Mouse (Mus musculus): ENCODE results near the gene Ppp2r5e. TPM values are rescaled to one million over a fixed set of nuclear protein-coding genes. Genes with fewer than 3 reads are reported as not detected.

The Ppp2r5e gene
- polyA plus RNA-seq, 1 experiment from 2014 or later, result 7.9 TPM

DNA sequence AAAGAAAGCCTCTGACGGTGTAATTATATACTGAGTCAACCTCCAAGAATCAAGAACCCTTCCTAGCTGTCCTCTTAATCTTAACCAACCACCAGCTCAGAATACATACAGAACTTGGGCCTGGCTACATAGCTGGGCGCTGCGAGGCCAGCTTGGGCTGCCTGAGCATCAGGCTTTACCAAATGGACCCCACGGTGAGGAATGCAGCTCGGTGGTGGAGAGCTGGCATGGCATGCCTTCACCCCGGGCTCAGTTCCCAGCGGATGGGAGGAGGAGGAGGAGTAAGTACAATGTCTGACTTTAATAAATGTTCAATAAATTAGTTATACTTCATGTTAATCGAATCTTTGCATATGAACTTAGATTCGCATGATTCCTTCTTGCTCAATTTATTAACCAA, 47.0 kb downstream of the Ppp2r5e start:
- H3K36me3 ChIP-seq, result peaks cover 6% of the 10 kb centered on the region; the same call in 1 of the 2 replicates
- ATAC-seq, result no peak
- H3K9me3 ChIP-seq (replicated peaks), result no peaks in the 10 kb centered on the region
- H3K27me3 ChIP-seq (replicated peaks), result no peaks in the 10 kb centered on the region
- no peak overlapping the region for H3K4me2 ChIP-seq
- WGBS (ENCODE audit: insufficient replicate concordance), result 84% methylated on average over 9 of the region's 9 CpGs
- no peak overlapping the region for H3K9ac ChIP-seq
- H3K4me1 ChIP-seq, result no peaks in the 10 kb centered on the region
- H3K27ac ChIP-seq, result no peak overlapping the region
- no peak overlapping the region for H3K4me3 ChIP-seq

DNA sequence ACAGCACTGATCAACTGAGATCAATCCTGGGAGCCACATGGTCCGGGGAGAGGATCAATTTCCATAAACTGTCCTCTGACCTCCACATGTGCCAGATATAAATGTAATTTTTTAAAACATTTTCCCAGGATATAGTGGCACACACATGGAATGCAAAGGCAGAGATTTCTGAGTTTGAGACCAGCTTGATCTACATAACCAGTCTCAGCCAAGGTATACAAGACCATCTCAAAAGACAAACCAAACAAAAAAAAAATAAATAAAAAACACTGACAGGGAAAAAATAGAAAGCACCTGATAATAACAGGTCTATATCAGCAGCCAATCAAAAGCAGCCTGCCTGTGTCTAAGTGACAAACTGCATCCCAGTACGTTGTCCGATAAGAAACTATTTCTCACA, 48.9 kb downstream of the Ppp2r5e start:
- H3K27ac ChIP-seq, result no peak overlapping the region
- 71% methylated on average over 3 of the region's 3 CpGs for WGBS (ENCODE audit: insufficient replicate concordance)
- H3K4me1 ChIP-seq, result no peaks in the 10 kb centered on the region
- H3K4me2 ChIP-seq, result no peak overlapping the region
- H3K27me3 ChIP-seq (replicated peaks), result no peaks in the 10 kb centered on the region
- no peak overlapping the region for H3K9ac ChIP-seq
- peaks cover 3% of the 10 kb centered on the region; the same call in 1 of the 2 replicates for H3K36me3 ChIP-seq
- no peak overlapping the region for H3K4me3 ChIP-seq
- no peaks in the 10 kb centered on the region for H3K9me3 ChIP-seq (replicated peaks)
- ATAC-seq, result no peak

DNA sequence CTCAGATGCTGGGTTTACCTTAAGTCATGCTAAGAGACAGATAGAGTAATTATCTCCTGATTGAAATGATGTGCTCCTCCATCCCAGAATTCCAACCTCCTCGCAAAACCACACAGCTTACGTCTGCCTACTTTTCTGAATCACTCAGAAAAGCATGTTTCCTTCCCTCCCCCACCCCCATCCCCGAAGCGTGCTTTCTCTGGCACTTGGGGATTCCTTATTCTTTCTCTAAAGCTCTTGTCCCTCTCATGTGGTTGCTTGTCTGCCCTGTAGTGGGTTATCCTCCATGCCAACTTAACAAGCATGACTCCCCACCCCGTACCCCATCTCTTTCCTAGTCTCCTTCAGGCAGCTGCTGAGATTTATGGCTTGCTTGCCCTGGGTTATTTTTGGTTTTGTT, 49.8 kb downstream of the Ppp2r5e start:
- Histone ChIP-seq H3K9me3 (replicated peaks) (no peaks in the 10 kb centered on the region), H3K27me3 (replicated peaks) (no peaks in the 10 kb centered on the region), H3K27ac (no peak overlapping the region), H3K9ac (no peak overlapping the region), H3K4me2 (no peak overlapping the region), H3K4me3 (no peak overlapping the region), H3K36me3 (no peaks in the 10 kb centered on the region), H3K4me1 (0 out of 2 replicates have a peak, but pooled peaks cover 7% of the 10 kb centered on the region)
- WGBS (ENCODE audit: insufficient replicate concordance), result 88% methylated on average over 5 of the region's 5 CpGs
- ATAC-seq, result no peak

DNA sequence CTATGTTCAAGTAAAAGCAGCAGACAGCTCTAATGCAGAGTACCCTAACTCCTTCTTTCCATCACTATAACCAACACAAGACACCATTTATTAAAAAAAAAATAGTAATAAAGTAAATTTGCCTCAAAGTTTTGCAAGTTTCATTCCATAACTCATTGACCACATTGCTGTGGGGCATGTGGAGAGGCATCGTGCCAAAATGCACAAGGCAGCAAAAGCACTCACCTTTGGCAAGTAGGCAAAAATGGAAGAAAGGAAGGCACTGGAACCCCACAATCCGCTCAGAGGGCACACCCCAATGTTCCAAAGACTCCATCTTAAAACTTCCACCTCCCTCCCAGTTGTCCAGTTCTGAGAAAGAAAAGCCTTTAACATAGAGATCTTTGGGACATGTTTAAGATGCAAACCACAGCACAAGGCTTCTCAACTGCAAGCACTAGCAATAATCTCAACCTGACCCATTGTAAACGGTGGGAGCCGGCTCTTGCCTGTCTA, 50.6 kb downstream of the Ppp2r5e start:
- no peak for ATAC-seq
- H3K4me1 ChIP-seq, result peaks cover 12% of the 10 kb centered on the region
- no peak overlapping the region for H3K9ac ChIP-seq
- H3K36me3 ChIP-seq, result no peaks in the 10 kb centered on the region
- H3K27ac ChIP-seq, result no peak overlapping the region
- WGBS (ENCODE audit: insufficient replicate concordance), result 88% methylated on average over 4 of the region's 4 CpGs
- no peaks in the 10 kb centered on the region for H3K9me3 ChIP-seq (replicated peaks)
- H3K4me3 ChIP-seq, result no peak overlapping the region
- H3K27me3 ChIP-seq (replicated peaks), result no peaks in the 10 kb centered on the region
- H3K4me2 ChIP-seq, result no peak overlapping the region

DNA sequence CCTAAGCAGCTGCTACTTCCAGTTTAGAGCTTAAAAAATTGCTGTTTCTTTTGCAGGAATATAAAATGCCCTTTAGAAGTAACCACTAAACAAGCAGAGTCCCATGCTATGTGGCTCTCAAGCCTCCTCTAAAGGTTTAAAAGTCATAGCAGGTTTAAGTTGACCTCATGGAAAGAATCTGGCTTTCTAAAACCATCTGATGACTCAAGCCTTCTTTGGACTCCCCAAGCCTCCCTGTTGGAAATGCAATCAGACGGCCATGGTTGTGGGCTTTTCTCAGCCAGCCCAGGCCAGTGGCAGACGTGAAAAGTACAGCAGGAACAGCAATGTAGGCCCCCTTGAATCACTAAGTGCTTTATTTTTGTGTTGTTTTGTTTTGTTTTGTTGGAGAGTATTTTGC, 51.4 kb downstream of the Ppp2r5e start:
- no peaks in the 10 kb centered on the region for H3K27me3 ChIP-seq (replicated peaks)
- H3K9me3 ChIP-seq (replicated peaks), result no peaks in the 10 kb centered on the region
- no peak overlapping the region for H3K4me3 ChIP-seq
- H3K9ac ChIP-seq, result no peak overlapping the region
- no peaks in the 10 kb centered on the region for H3K36me3 ChIP-seq
- H3K27ac ChIP-seq, result no peak overlapping the region
- WGBS (ENCODE audit: insufficient replicate concordance), result 72% methylated on average over 2 of the region's 2 CpGs
- H3K4me1 ChIP-seq, result peaks cover 17% of the 10 kb centered on the region
- ATAC-seq, result no peak
- no peak overlapping the region for H3K4me2 ChIP-seq

DNA sequence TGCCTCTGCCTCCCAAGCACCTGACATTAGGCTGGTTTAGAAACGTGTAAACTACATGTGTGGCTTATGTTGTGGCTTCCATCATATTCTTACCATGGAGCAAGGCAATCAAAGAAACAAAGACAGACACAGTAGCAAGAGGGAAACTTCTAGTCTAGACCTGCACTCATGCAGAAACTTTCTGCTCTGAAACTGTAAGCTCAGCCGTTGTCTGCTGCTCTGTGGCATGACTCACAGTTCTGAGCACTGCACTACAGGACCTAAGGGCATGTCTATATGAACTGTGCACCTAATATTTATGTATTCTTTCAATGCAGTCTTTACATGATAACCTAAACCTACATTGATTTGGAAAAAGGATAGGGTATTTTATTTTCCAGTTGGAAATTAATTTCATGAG, 51.8 kb downstream of the Ppp2r5e start:
- Histone ChIP-seq H3K4me3 (no peak overlapping the region), H3K36me3 (no peaks in the 10 kb centered on the region), H3K4me2 (no peak overlapping the region), H3K9me3 (replicated peaks) (no peaks in the 10 kb centered on the region), H3K27me3 (replicated peaks) (no peaks in the 10 kb centered on the region), H3K9ac (no peak overlapping the region), H3K27ac (no peak overlapping the region), H3K4me1 (peaks cover 17% of the 10 kb centered on the region)
- WGBS (ENCODE audit: insufficient replicate concordance), result 74% methylated on average over 2 of the region's 2 CpGs
- no peak for ATAC-seq

DNA sequence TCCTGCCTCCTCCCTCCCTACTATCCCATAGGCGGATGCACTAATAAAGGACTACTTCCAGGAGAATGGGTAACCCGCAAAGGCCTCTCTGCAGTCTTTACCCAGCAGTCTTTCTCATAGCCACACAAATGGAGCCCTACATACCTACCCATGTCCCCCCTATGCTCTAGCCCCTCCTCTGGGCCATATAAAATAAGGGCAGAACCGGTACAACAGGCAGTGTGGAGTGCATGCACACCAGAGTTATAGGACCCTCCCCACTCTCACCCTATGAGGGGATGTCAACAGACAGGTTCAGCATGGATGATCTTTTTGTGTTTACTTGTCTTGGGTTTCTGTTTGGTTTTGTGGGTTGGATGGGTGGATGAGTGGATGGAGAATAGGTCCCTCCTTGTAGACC, 52.7 kb downstream of the Ppp2r5e start:
- ATAC-seq, result no peak
- Histone ChIP-seq H3K9ac (no peak overlapping the region), H3K4me1 (peaks cover 17% of the 10 kb centered on the region), H3K4me3 (no peak overlapping the region), H3K36me3 (no peaks in the 10 kb centered on the region), H3K27ac (no peak overlapping the region), H3K27me3 (replicated peaks) (no peaks in the 10 kb centered on the region), H3K9me3 (replicated peaks) (no peaks in the 10 kb centered on the region), H3K4me2 (no peak overlapping the region)
- 75% methylated on average over 3 of the region's 3 CpGs for WGBS (ENCODE audit: insufficient replicate concordance)

DNA sequence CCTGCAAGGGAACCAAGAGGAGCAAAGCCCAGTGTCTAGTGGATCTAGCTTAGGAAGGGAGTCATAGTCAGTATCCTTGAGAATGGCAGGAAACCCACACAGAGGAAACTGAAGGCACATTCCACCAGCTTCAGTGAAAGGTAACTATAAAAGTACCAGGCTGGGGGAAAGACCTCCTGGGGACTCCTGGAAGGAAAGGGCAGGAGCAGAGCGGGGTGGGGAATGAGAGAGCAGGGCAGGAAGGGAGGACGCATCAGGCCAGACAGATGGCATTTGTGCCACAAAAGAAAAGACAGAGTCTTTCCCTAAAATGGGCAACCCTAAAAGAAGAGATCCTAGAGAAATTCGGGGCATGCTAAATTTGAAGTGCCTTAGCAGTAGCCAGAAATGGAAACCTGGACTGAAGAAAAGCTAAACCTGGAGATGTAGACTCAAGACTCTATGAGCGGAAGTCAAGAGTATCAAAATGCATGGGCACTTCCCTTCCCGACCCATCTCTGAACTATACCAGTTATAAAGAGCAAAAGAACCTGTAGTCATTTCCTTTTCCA, 55.3 kb downstream of the Ppp2r5e start:
- H3K4me2 ChIP-seq, result no peak overlapping the region
- WGBS (ENCODE audit: insufficient replicate concordance), result 67% methylated on average over 5 of the region's 5 CpGs
- peaks cover 40% of the 10 kb centered on the region for H3K4me1 ChIP-seq
- no peaks in the 10 kb centered on the region for H3K36me3 ChIP-seq
- ATAC-seq, result no peak
- no peaks in the 10 kb centered on the region for H3K9me3 ChIP-seq (replicated peaks)
- no peak overlapping the region for H3K4me3 ChIP-seq
- no peak overlapping the region for H3K9ac ChIP-seq
- no peaks in the 10 kb centered on the region for H3K27me3 ChIP-seq (replicated peaks)
- H3K27ac ChIP-seq, result no peak overlapping the region

DNA sequence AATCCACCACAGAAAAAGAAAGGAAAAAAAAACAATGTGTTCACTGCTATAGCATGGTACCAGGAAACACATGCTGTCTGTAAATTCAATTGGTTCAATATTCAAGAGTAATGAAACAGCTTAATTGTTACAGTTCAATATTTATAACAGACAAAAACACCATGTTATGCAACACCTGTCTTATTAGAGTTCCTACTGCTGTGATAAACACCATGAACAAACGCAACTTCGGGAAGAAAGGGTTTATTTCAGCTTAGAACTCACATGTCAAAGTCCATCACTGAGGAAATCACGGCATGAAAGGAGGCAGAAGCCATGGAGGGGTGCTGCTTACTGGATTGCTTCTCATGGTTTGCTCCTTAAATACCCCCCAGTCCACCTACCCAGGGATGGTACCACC, 56.8 kb downstream of the Ppp2r5e start:
- WGBS (ENCODE audit: insufficient replicate concordance), result 85% methylated on average over 3 of the region's 3 CpGs

DNA sequence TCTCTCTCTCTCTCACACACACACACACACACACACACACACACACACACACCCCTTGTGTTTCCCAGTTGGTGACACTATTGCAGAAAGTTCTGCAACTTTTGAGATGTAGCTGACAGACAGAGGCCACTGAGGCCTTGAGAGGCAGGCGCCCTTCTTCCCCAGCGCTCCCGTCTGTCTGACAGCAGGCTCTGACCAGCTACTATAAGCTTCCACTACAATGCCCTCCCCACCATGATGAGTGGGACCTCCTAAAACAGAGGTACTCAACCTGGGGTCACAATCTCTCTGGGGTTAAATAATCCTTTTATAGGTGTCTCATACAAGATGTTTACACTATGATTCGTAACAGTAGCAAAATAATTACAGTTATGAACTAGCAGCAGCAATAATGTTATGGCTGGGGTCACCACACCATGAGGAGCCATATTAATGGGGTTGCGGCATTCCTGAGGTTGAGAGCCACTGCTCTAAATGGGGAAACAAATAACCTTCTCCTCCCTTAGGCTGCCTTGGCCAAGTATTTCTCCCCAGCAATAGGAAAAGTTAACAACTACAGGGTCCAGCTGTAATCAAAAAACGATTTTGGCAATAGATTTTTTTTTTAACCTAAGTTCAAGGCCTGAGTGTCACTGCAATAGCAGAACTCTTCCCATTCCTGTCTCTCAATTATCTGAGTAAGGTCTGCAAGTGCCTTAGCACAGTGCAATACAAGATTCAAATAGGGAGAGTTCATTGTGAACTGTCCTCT, 58.2 kb downstream of the Ppp2r5e start:
- no peak for ATAC-seq
- H3K4me3 ChIP-seq, result no peak overlapping the region
- 72% methylated on average over 6 of the region's 6 CpGs for WGBS (ENCODE audit: insufficient replicate concordance)
- no peak overlapping the region for H3K9ac ChIP-seq
- no peak overlapping the region for H3K27ac ChIP-seq
- no peaks in the 10 kb centered on the region for H3K9me3 ChIP-seq (replicated peaks)
- H3K36me3 ChIP-seq, result no peaks in the 10 kb centered on the region
- peak overlapping the region; percentile 5; the same call in 1 of the 2 replicates for H3K4me2 ChIP-seq
- peaks cover 42% of the 10 kb centered on the region for H3K4me1 ChIP-seq
- no peaks in the 10 kb centered on the region for H3K27me3 ChIP-seq (replicated peaks)

More for the DNA sequence above, 56.8 kb downstream of the Ppp2r5e start:
- no peaks in the 10 kb centered on the region for H3K9me3 ChIP-seq (replicated peaks)
- ATAC-seq, result no peak
- H3K27ac ChIP-seq, result no peak overlapping the region
- no peaks in the 10 kb centered on the region for H3K27me3 ChIP-seq (replicated peaks)
- peaks cover 40% of the 10 kb centered on the region for H3K4me1 ChIP-seq
- no peak overlapping the region for H3K9ac ChIP-seq
- H3K36me3 ChIP-seq, result no peaks in the 10 kb centered on the region
- H3K4me3 ChIP-seq, result no peak overlapping the region
- no peak overlapping the region for H3K4me2 ChIP-seq

DNA sequence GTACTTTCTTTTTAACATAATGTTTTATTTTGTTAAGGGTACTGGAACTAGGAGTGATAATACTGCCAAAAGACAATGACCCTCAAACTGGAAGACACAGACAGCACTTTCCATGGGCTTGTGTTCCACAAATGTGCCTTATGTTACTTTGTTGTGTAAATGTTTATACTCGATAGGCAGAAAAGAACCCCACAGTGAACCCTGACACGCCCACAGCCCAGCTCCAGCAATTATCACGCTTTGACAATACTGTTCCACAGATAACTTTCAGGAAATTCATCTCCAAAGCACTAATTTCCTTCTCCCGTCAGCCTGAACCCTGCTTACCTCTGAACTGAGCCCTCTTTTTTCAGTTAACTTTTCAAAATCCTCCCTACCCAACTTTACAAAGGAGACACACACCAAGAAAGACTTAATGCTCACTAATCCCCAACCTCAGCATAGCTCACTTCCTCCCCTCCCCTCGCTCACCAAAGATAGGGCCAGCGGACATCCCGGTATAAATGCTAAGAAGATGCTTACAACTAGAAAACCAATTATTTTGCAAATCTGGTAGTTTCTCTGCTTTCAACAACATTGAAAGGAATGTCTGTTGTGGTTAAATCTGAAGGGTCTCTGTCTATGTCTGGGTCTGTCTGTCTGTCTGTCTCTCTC, 58.9 kb downstream of the Ppp2r5e start:
- no peak overlapping the region for H3K9ac ChIP-seq
- H3K4me2 ChIP-seq, result peak overlapping the region; percentile 10; the same call in 1 of the 2 replicates
- H3K9me3 ChIP-seq (replicated peaks), result no peaks in the 10 kb centered on the region
- 31% methylated on average over 7 of the region's 7 CpGs for WGBS (ENCODE audit: insufficient replicate concordance)
- no peaks in the 10 kb centered on the region for H3K36me3 ChIP-seq
- no peaks in the 10 kb centered on the region for H3K27me3 ChIP-seq (replicated peaks)
- H3K4me3 ChIP-seq, result no peak overlapping the region
- no peak overlapping the region for H3K27ac ChIP-seq
- ATAC-seq, result no peak
- H3K4me1 ChIP-seq, result peaks cover 47% of the 10 kb centered on the region

DNA sequence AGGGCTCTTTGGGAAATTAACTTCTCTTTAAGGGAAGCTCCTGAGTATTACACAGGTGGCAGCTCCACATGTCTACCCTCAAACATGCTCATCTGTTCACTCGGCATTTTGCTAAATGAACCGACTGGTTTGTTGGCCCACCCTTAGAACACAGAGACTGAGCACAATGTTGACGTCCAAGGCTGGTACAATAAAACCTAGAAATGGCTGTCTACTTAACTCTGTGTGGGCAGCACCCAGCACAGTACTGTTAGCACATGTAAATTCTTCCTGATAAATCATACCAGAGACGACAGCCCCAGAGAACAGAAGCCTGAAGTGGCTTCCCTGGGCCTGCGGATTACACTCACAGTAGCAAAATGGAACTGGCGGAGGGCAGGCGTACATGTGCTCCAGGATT, 59.5 kb downstream of the Ppp2r5e start:
- Histone ChIP-seq H3K27me3 (replicated peaks) (no peaks in the 10 kb centered on the region), H3K9me3 (replicated peaks) (no peaks in the 10 kb centered on the region), H3K4me3 (no peak overlapping the region), H3K27ac (0 out of 2 replicates have a peak overlapping the region, but pooled peaks have one; percentile 14), H3K4me1 (peaks cover 48% of the 10 kb centered on the region), H3K4me2 (no peak overlapping the region), H3K36me3 (no peaks in the 10 kb centered on the region), H3K9ac (no peak overlapping the region)
- no peak for ATAC-seq
- 73% methylated on average over 7 of the region's 7 CpGs for WGBS (ENCODE audit: insufficient replicate concordance)
